Mouse (Mus musculus) midbrain, embryonic 13.5 days (tissue): ENCODE data around the gene Ctdnep1. TPM values are rescaled to one million over a fixed set of nuclear protein-coding genes. Genes with fewer than 3 reads are reported as not detected.
"Not testable (repeated sequence)": the region's sequence is repeated elsewhere in the genome, so short reads cannot be mapped to it uniquely, and the experiment has no call there.

Experiments used
- ATAC-seq: fragments of 200-750 bp; cut with Nextera tagmentation; 2 replicates; pipeline ENCODE4 v1.8.0; 2017; ENCODE audit warnings: mild to moderate bottlenecking, moderate TSS enrichment, moderate library complexity
- H3K27ac ChIP-seq: fragments of 300-500 bp; sonication (generic); 2 replicates; pipeline ENCODE4 v1.5.1; 2015; ENCODE audit warnings: inconsistent platforms, mild to moderate bottlenecking, moderate library complexity
- H3K27me3 ChIP-seq: fragments of 300-500 bp; sonication (generic); 2 replicates; pipeline ENCODE4 v1.6.1; 2015; ENCODE audit warnings: mild to moderate bottlenecking, inconsistent platforms
- H3K36me3 ChIP-seq: fragments of 300-500 bp; sonication (generic); 2 replicates; pipeline ENCODE4 v1.6.1; 2015; ENCODE audit warnings: mild to moderate bottlenecking, inconsistent platforms
- H3K4me1 ChIP-seq: fragments of 300-500 bp; sonication (generic); replicated peaks from 2 replicates; pipeline ENCODE4 v1.6.1; 2015; ENCODE audit warnings: inconsistent platforms
- H3K4me2 ChIP-seq: fragments of 300-500 bp; sonication (generic); replicated peaks from 2 replicates; pipeline ENCODE4 v1.6.1; 2015; ENCODE audit warnings: moderate library complexity, mild to moderate bottlenecking, inconsistent platforms
- H3K4me3 ChIP-seq: fragments of 300-500 bp; sonication (generic); replicated peaks from 2 replicates; pipeline ENCODE4 v1.5.1; 2015; ENCODE audit warnings: mild to moderate bottlenecking, inconsistent platforms
- H3K9ac ChIP-seq: fragments of 300-500 bp; sonication (generic); replicated peaks from 2 replicates; pipeline ENCODE4 v1.6.1; 2015; ENCODE audit warnings: mild to moderate bottlenecking, inconsistent platforms
- H3K9me3 ChIP-seq: fragments of 300-500 bp; sonication (generic); 2 replicates; pipeline ENCODE4 v1.6.1; 2016; ENCODE audit warnings: mild to moderate bottlenecking, inconsistent platforms
- WGBS: fragments of 180-500 bp; shearing (Covaris S2); methylation state at CpG from one replicate; pipeline ENCODE4 v1.1.7; 2015; 5-methylcytosine and 5-hydroxymethylcytosine counted together
- polyA plus RNA-seq: library from polyadenylated mRNA; unstranded; fragments of >200 nt; fragmentation: Nextera tagmentation; extraction: Ambion mirVana; gene quantifications from 2 replicates; pipeline ENCODE4 v1.2.1, GENCODE M21; 2015

Ctdnep1 gene
- polyA plus RNA-seq, 1 experiment from 2014 or later: 22.9 TPM

DNA sequence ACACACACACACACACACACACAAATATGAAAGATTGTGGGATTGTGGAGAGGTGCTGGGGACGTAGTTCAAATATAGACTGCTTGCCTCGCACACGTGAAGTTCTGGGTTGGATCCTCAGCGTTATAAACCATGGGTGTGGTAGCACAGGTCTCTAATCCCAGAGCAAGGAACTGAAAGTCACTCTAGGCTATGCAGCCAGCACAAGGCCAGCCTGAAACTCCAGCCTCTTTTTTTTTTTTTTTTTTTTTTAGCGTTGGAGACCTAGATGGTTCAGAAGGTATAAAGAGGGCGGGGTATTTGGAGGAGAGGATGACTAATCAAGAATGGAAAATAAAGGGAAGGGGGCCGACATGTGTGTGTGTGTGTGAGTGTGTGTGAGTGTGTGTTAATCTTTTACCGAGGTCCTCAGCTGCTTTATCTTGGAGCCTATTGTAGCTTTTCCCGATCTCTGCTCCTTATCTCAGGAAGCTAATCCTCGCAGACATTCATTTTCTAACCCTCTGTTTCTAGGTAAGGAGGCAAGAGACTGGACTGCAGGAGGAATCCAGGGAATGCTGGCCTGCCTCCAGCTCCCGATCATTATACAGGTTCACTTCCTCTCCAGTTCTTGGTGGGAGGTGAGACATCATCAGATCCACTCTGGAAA is 27.6 kb upstream of the Ctdnep1 start:
- ATAC-seq: no peak
- no peak overlapping the region for H3K9ac ChIP-seq
- peaks cover 5% of the 10 kb centered on the region for H3K4me1 ChIP-seq
- no peaks in the 10 kb centered on the region for H3K36me3 ChIP-seq
- H3K27me3 ChIP-seq: 0 out of 2 replicates have a peak, but pooled peaks cover 21% of the 10 kb centered on the region
- no peak overlapping the region for H3K4me3 ChIP-seq
- H3K27ac ChIP-seq: no peak overlapping the region
- H3K4me2 ChIP-seq: no peak overlapping the region
- 68% methylated on average over 11 of the region's 11 CpGs for WGBS
- H3K9me3 ChIP-seq: no peaks in the 10 kb centered on the region

DNA sequence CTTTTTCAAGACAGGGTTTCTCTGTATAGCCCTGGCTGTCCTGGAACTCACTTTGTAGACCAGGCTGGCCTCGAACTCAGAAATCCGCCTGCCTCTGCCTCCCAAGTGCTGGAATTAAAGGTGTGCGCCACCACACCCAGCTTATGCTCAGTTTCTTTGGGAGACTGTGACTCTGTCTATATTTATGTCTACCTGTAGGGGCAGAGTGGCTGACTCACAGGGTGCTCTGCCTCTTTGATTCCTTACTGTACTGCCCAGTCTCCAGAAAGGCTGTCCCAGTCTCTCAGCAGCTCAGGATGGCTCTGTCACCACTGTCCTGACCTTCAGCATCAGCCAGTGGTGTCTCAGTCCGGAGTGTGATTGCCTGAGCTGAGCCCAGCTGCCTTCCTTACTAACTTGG is 25.3 kb upstream of the Ctdnep1 start:
- not testable (repeated sequence) for H3K9ac ChIP-seq, H3K4me3 ChIP-seq, H3K27ac ChIP-seq, ATAC-seq, H3K4me2 ChIP-seq, H3K9me3 ChIP-seq, H3K36me3 ChIP-seq, H3K4me1 ChIP-seq
- WGBS: 82% methylated on average over 4 of the region's 4 CpGs
- peaks cover 32% of the 10 kb centered on the region for H3K27me3 ChIP-seq

DNA sequence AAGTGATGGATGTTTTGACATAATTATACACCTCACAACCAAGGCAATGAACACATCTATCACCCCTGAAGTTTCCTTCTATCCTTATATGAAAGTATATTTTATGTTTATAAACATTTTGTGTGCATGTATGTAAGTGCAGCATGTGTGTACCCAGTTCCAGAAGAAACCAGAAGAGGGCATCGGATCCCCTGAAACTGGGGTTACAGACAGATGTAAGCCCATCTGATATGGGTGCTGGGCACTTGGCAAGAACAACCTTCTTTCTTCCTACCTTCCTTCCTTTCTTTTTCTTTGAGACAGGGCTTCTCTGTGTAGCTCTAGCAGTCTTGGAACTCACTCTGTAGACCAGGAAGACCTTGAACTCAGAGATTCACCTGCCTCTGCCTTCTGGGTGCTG is 24.7 kb upstream of the Ctdnep1 start:
- WGBS: 67% methylated on average over 1 of the region's 1 CpGs

DNA sequence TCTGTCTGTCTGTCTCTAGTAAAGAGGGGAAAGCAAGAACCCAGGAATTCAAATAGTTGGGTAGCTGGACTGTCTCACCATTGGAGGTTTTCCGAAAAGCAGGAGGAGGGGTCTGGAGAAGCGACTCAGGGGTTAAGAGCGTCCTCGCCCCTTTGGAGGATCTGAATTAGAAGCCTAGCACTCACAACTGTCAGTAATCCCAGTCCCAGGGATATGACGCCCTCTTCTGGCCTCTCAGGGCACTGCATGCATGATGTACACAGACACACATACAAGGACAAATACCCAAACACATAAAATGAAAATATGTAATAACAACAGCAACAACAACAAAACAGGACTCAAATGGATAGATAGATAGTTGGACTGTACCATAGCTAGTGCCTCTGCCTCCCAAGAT is 20.3 kb upstream of the Ctdnep1 start:
- Histone ChIP-seq H3K36me3 (no peaks in the 10 kb centered on the region), H3K9ac (no peak overlapping the region), H3K4me3 (no peak overlapping the region), H3K27ac (no peak overlapping the region), H3K4me1 (peaks cover 6% of the 10 kb centered on the region; the same call in 1 of the 2 replicates), H3K27me3 (peaks cover 62% of the 10 kb centered on the region), H3K9me3 (no peaks in the 10 kb centered on the region), H3K4me2 (no peak overlapping the region)
- 22% methylated on average over 5 of the region's 5 CpGs for WGBS
- ATAC-seq: no peak

More for the DNA sequence above, 24.7 kb upstream of the Ctdnep1 start:
- no peaks in the 10 kb centered on the region for H3K4me1 ChIP-seq
- no peak for ATAC-seq
- H3K27me3 ChIP-seq: peaks cover 32% of the 10 kb centered on the region
- H3K4me3 ChIP-seq: no peak overlapping the region
- no peak overlapping the region for H3K27ac ChIP-seq
- no peaks in the 10 kb centered on the region for H3K9me3 ChIP-seq
- no peak overlapping the region for H3K9ac ChIP-seq
- H3K4me2 ChIP-seq: no peak overlapping the region
- H3K36me3 ChIP-seq: no peaks in the 10 kb centered on the region

DNA sequence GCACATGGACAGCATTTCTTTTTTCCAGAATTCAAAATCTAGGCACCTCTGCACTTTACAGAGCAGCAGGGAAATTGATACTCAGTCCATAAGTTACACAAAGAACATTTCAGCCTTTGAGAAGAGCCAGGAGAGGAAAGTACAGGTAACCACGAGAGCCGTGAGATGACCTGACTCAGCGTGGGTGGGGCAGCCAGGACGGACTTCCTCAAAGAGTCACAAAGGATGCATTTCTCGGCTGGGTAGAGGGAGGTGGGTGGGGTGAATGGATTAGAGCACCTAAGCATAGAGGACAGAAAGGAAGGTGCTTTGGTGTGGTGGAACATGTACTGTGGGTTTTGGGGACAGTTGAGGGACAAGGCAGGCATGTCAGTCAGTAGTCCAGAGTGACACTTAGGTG is 19.1 kb upstream of the Ctdnep1 start:
- ATAC-seq: no peak
- H3K9ac ChIP-seq: no peak overlapping the region
- H3K9me3 ChIP-seq: no peaks in the 10 kb centered on the region
- peaks cover 15% of the 10 kb centered on the region for H3K4me1 ChIP-seq
- H3K27me3 ChIP-seq: peaks cover 75% of the 10 kb centered on the region
- no peaks in the 10 kb centered on the region for H3K36me3 ChIP-seq
- H3K4me2 ChIP-seq: no peak overlapping the region
- no peak overlapping the region for H3K4me3 ChIP-seq
- WGBS: 54% methylated on average over 5 of the region's 5 CpGs
- no peak overlapping the region for H3K27ac ChIP-seq

DNA sequence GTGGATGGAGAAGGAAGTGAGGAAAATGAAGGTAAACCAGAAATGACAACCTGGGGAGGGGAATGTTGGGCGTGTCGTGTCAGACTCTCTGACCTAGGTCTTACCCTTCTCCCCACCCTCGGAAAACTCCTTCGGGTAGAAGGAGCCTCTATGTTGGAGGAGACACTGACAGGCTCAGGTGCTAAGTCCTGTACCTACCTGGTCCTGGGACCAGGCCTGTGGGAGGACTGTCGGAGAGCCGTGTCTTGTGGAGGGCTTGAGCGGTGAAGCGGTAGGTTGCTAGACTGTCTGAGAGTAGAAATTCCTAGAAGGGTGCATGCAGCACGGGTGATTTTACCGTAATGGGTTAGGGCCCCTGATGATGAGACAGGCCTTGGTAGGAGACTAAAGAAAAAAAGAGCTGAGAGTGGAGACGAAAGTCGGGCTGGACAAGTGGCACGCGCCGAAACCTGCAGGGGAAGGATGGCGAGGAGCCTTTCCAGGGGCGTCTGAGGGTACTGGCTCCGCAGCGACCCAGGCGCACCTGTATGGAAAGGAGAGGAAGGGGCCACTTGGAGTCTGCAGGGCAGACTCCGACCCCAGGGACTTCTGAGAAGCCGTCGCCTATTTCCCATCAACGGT is 16.2 kb upstream of the Ctdnep1 start, which contains the start of gene Cldn7:
Gene Cldn7 (plus strand): TSS at position 130 of the 621 bp plus-strand sequence.
- peaks cover 22% of the 10 kb centered on the region for H3K36me3 ChIP-seq
- peaks cover 91% of the 10 kb centered on the region for H3K27me3 ChIP-seq
- ATAC-seq: no peak
- 11% methylated on average over 24 of the region's 24 CpGs for WGBS
- no peak within 1 kb of the TSS for H3K9ac ChIP-seq
- H3K27ac ChIP-seq: no peak within 1 kb of the TSS
- 0 out of 2 replicates have a peak within 1 kb of the TSS, but pooled peaks have one; percentile 9 for H3K4me3 ChIP-seq
- 0 out of 2 replicates have a peak within 1 kb of the TSS, but pooled peaks have one; percentile 31 for H3K4me2 ChIP-seq
- H3K9me3 ChIP-seq: no peaks in the 10 kb centered on the region
- H3K4me1 ChIP-seq: peaks cover 17% of the 10 kb centered on the region

DNA sequence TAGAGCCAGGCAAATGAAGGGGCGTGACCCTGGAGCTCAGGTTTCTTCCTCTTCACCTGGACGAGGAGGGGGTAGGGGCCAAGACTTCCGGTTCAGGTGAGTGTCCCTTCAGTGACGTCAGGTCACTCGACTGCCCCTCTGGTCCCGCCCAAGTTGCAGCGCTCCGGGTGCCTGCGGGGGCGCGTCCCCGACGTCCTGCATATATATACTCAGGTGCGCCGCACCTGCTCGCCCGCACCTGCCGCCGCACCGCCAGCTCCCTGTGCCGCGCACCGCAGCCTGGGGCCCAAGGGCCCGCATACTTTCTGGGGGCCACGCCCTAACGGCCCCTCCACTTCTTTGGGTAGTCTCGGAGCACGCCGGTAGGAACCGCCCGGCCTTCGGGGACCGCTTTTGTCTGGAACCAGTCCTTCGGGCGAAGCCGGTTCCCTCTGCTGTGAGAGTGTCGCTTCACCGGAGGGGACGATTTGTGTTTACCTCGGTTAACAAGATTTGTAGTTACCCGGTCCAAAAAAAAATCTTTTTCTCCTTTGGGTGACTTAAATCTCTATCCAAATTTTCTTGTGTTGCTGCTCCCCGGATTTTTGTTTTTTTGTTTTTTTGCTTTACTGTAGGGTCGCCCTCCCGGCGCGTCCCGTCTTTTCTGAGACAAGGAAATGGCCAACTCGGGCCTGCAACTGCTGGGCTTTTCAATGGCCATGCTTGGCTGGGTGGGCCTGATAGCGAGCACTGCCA is 15.5 kb upstream of the Ctdnep1 start:
- Histone ChIP-seq H3K4me3 (peak overlapping the region; percentile 22), H3K4me1 (peaks cover 17% of the 10 kb centered on the region), H3K9me3 (no peaks in the 10 kb centered on the region), H3K27me3 (peaks cover 85% of the 10 kb centered on the region), H3K36me3 (peaks cover 28% of the 10 kb centered on the region), H3K9ac (no peak overlapping the region), H3K4me2 (peak overlapping the region; percentile 47; the same call in 1 of the 2 replicates), H3K27ac (no peak overlapping the region)
- no peak for ATAC-seq
- WGBS: 2% methylated on average over 49 of the region's 49 CpGs

DNA sequence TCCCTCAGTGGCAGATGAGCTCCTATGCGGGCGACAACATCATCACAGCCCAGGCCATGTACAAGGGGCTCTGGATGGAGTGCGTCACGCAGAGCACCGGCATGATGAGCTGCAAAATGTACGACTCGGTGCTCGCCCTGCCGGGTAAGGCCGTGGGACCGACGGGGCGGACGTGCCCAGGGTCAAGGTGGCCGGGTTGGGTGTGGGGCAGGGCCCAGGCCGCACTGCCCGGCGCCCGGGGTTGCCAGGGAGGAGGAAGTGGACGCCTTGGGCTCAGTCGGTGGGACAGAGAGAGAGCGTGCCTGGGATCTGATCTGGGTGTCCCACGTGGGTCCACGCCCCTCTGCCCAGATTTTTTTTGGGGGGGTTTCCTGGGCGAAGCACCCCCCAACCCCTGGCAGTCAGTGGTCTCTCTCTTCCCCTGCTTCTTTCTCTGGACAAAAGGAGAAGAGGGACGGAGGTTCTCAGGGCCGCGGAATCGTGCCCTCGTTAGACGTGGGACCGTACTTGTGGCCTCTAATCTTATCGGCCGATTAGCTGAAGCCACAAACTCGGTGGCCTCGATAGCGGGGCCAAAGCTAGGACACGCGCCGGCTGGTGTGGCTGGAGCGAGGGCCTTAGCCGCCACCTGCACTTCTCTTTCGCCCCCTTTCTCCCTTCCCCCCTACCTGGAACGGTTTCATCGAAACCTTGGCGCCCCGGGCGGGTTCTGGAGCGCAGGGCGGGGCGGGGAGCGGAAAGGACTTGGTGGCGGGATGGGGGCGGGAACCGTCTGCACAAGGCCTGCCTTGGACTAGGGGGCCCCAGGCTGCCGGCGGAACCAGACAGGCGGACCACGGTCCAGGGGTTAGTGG is 14.7 kb upstream of the Ctdnep1 start:
- WGBS: 2% methylated on average over 59 of the region's 59 CpGs
- Histone ChIP-seq H3K9ac (peak overlapping the region; percentile 28; the same call in 1 of the 2 replicates), H3K27ac (no peak overlapping the region)

DNA sequence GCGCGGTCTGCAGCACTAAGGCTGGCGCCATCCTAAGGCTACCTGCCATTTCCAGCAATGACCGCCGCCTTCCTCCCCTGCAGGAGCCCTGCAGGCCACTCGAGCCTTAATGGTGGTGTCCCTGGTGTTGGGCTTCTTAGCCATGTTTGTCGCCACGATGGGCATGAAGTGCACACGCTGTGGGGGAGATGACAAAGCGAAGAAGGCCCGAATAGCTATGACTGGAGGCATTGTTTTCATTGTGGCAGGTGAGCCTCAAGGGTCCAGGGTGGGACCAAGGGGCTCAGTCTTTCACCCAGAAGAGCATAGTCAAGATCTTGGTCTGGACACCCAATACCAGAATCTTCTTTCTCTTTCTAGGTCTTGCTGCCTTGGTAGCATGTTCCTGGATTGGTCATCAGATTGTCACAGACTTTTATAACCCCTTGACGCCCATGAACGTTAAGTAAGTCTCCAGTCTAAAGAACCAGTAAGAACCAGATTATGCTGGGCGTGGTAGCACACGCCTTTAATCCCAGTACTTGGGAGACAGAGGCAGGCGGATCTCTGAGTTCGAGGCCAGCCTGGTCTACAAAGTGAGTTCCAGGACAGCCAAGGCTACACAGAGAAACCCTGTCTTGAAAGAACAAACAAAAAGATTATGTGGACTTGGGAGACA is 14.0 kb upstream of the Ctdnep1 start:
- Histone ChIP-seq H3K27ac (no peak overlapping the region), H3K4me2 (peak overlapping the region; percentile 47), H3K27me3 (peaks cover 71% of the 10 kb centered on the region), H3K9ac (peak overlapping the region; percentile 28; the same call in 1 of the 2 replicates), H3K4me1 (peaks cover 17% of the 10 kb centered on the region), H3K9me3 (no peaks in the 10 kb centered on the region), H3K4me3 (peak overlapping the region; percentile 22), H3K36me3 (peaks cover 37% of the 10 kb centered on the region)
- WGBS: 42% methylated on average over 17 of the region's 17 CpGs
- ATAC-seq: no peak

More for the DNA sequence above, 14.7 kb upstream of the Ctdnep1 start:
- H3K4me1 ChIP-seq: peaks cover 17% of the 10 kb centered on the region
- H3K4me2 ChIP-seq: peak overlapping the region; percentile 47
- H3K4me3 ChIP-seq: peak overlapping the region; percentile 22
- H3K27me3 ChIP-seq: peaks cover 77% of the 10 kb centered on the region
- H3K36me3 ChIP-seq: peaks cover 32% of the 10 kb centered on the region
- H3K9me3 ChIP-seq: no peaks in the 10 kb centered on the region
- ATAC-seq: peak; percentile 55; the same call in 1 of the 2 replicates

DNA sequence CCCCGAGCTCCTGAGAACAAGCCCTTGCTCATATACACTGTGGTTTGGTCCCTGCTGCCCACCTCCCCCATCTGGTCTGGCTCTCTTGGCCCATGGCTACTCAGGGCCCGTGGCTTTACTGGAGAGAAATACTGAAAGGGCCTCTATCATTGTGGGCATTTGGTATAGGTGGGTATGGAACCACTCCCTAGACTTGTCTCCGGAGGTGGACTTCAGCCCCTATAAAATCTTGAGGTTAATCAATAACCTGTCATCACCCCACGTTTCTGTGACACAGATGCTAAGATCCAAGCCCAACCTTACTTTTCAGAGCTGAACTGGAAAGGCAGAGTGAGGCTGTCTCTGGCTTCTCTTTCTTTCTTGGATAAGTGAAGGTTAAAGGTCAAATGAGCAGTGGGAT is 12.2 kb upstream of the Ctdnep1 start:
- Histone ChIP-seq H3K4me1 (peaks cover 17% of the 10 kb centered on the region), H3K27me3 (peaks cover 53% of the 10 kb centered on the region), H3K4me3 (no peak overlapping the region), H3K9me3 (no peaks in the 10 kb centered on the region), H3K4me2 (no peak overlapping the region), H3K27ac (no peak overlapping the region), H3K36me3 (peaks cover 51% of the 10 kb centered on the region), H3K9ac (no peak overlapping the region)
- 92% methylated on average over 4 of the region's 4 CpGs for WGBS
- no peak for ATAC-seq

DNA sequence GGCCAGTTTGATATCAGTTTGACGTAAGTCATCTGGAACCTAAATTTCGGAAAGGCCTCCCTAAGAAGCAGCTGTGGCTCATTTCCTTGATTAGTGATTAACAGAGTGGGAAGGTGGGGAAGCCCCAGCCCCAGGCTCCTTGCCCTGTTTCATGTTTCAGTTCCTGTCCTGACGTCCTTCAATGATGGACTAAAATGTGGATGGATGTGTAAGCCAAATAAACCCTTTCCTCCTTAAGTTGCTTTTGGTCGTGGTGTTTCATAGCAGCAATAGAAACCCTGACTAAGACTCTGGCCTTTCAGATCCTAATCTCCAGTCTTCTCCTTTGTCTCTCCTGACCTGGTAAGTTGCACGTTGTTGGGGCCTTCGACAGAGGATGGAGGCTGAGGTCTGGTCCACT is 10.7 kb upstream of the Ctdnep1 start:
- no peak overlapping the region for H3K4me3 ChIP-seq
- H3K9ac ChIP-seq: no peak overlapping the region
- H3K27ac ChIP-seq: no peak overlapping the region
- 90% methylated on average over 6 of the region's 6 CpGs for WGBS
- H3K9me3 ChIP-seq: no peaks in the 10 kb centered on the region
- peaks cover 65% of the 10 kb centered on the region for H3K36me3 ChIP-seq
- peaks cover 39% of the 10 kb centered on the region for H3K27me3 ChIP-seq
- no peak overlapping the region for H3K4me2 ChIP-seq
- peaks cover 15% of the 10 kb centered on the region for H3K4me1 ChIP-seq
- ATAC-seq: no peak
